Mouse (Mus musculus): Measurements from ENCODE around the gene Fam131c.

Fam131c gene

GRCm38 (mm10) chr4:141367997-141368791 lies at the start of gene Fam131c:
Fam131c (plus strand) TSS chr4:141368220.
- CTCF ChIA-PET, result interaction anchor here (0.6 to 0.7 kb wide), 3 partner anchors 26 to 233 kb away, joined by 3 to 4 read pairs (median 3); no protein-coding TSS in a partner anchor

GRCm38 (mm10) chr4:141322526-141322925 lies 45.5 kb upstream of the Fam131c start:
- CTCF ChIA-PET, result interaction anchor here (0.6 kb wide), 1 partner anchor 20 kb away, joined by 4 read pairs; no protein-coding TSS in a partner anchor

- CTCF ChIA-PET, result interaction anchor here (0.6 kb wide), 1 partner anchor 63 kb away, joined by 7 read pairs; no protein-coding TSS in a partner anchor
Measured at GRCm38 (mm10) chr4:141324771-141325191, 43.2 kb upstream of the Fam131c start.

GRCm38 (mm10) chr4:141325636-141326035 lies 42.4 kb upstream of the Fam131c start:
- CTCF ChIA-PET, result no interaction called here

- CTCF ChIA-PET, result no interaction called here
Measured at GRCm38 (mm10) chr4:141327075-141327474, 40.9 kb upstream of the Fam131c start.

GRCm38 (mm10) chr4:141328742-141329141 lies 39.3 kb upstream of the Fam131c start:
- CTCF ChIA-PET, result no interaction called here

- CTCF ChIA-PET, result no interaction called here
Measured at GRCm38 (mm10) chr4:141329968-141330367, 38.1 kb upstream of the Fam131c start.

GRCm38 (mm10) chr4:141331446-141331845 lies 36.6 kb upstream of the Fam131c start:
- CTCF ChIA-PET, result no interaction called here

GRCm38 (mm10) chr4:141332258-141332657 lies 35.8 kb upstream of the Fam131c start:
- CTCF ChIA-PET, result no interaction called here

GRCm38 (mm10) chr4:141334695-141335094 lies 33.3 kb upstream of the Fam131c start:
- CTCF ChIA-PET, result no interaction called here

GRCm38 (mm10) chr4:141335263-141335796 lies 32.7 kb upstream of the Fam131c start:
- CTCF ChIA-PET, result interaction anchor here (0.5 kb wide), 1 partner anchor 245 kb away, joined by 3 read pairs; no protein-coding TSS in a partner anchor

DNA sequence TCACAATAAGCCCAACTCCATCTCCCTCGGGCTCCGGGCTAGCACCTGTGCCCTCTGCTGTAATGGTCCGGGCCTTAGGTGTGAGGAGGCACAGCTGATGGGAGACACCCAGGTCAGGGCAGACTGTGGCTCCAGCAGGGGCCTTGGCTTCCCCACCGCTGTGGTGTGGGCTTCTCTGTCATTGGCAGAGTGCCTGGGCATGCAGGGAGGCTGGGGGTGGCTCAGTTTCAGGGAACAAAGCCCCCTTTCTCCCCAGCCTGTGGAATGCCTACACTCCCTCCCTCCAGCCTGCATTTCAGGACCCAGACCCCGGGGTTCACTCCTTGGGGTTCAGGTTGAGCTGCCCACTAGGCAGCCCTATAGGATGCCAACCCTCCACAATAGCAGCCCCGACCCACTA lies 31.8 kb upstream of the Fam131c start:
- CTCF ChIA-PET, result no interaction called here

DNA sequence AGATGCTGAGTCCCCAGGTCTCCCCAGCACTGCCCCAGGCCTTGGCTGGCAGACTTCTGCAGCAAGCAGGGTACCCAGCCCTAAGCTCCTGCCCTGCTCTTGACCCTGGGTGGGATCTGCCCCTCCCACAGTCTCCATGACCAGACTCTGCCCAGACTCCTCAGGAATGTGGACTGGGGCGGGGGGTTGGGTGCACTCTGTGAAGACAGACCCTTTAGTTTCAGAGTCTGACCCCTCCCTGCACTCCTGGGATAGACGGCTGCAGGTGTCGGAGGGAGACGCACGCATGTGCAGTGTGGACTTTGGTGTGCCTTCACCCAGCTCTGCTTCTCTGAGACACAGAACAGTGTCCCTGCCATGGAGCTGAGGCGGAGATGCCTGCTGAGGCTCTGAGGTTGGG lies 30.0 kb upstream of the Fam131c start:
- CTCF ChIA-PET, result no interaction called here

- CTCF ChIA-PET, result no interaction called here
Measured at GRCm38 (mm10) chr4:141338853-141339252, 29.2 kb upstream of the Fam131c start.

DNA sequence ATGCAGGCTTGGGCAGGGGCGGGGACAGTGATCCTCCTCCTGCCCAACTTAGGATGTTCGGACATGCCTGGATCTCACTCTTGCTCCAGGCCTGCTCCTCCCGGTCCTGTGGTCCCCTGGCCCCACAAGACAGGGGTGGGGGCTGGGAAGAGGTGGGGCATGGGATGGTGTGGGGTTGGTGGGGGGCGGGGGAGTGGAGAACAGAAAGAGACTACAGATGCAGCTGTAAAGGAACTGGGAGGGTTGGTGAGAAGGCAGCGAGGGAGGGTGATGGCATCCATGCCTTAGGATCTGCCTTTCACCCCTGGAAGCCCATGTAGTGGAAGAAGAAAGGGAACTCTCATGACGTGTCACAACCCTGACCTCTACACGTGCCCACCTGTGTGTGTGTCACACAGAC lies 26.5 kb upstream of the Fam131c start:
- CTCF ChIA-PET, result no interaction called here

DNA sequence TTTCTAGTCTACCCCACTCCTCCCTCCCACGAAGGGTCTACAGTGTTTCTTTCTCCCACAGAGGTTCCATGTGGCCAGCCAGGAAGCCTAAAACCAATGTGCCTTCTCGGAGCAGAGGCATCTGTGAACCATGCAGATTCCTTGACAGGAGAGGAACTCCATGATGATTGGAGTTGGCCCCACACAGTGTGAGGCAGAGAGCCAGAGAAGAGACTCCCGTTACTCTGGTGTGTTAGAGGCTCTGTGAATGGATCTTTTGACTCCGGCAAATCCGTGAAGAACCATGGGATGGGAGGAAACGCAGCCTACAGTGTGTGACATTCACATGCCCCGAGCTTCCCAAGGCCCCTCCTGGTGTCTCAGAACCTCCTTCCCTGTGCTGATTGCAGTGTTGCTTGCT lies 24.5 kb upstream of the Fam131c start:
- CTCF ChIA-PET, result no interaction called here

GRCm38 (mm10) chr4:141345219-141345618 lies 22.8 kb upstream of the Fam131c start:
- CTCF ChIA-PET, result no interaction called here

- CTCF ChIA-PET, result no interaction called here
Measured at GRCm38 (mm10) chr4:141347365-141347797, 20.6 kb upstream of the Fam131c start.

DNA sequence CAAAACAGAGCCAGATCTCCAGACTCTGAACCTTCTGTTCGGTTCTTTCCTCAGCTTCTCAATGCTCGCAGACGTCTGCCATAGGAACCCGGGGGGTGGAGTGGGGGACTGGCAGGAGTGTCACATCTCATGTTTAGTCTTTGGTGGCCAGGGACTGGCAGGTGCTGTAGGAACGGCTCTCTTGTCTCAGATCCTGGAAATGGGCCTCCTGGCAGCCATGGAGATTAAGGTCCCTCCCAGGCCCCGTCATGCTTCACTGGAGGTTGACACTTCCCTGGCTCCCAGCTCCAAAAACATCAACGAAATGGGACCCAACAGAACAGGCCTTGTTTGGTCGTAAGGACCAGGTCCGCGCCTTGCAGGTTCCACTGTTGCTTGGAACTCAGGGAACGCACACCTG lies 19.4 kb upstream of the Fam131c start:
- CTCF ChIA-PET, result no interaction called here

DNA sequence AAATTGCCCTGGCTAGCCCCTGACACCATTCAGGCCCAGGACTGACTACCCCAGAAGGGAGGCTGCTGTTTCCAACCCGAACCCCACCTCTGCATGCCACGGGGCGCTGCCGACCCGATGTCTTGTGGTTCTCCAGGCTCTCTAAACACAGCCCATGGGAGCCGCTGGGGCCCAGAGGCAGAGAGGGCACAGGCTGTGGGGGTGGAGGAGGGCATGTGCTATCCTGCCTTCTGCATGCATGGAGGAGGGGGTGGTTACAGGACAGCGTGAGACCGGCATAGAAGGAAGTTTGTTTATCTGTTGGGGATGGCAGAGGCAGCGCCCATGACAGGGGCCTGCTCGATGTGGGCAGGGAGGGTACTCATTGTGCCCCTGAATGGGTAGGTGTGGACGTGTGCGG lies 18.0 kb upstream of the Fam131c start:
- CTCF ChIA-PET, result no interaction called here

DNA sequence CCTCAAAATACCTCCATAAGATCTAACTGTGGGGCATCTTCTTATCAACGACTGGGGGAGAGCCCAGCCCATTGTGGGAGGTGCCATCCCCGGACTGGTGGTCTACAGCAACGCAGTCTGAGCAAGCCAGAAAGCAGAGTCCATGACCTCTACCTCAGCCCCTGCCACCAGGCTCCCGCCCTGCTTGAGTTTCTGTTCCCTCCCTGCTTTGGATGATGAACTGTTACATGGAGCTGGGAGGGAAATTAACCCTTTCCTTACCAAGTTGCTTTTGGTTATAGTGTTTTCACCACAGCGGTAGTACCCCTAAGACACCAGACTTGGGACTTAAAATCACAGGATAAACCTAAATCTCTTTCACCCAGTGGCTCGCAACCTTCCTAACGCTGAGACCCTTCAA lies 16.0 kb upstream of the Fam131c start:
- CTCF ChIA-PET, result no interaction called here

- CTCF ChIA-PET, result no interaction called here
Measured at GRCm38 (mm10) chr4:141352986-141353385, 15.0 kb upstream of the Fam131c start.

- CTCF ChIA-PET, result interaction anchor here (0.6 kb wide), 1 partner anchor 62 kb away, joined by 3 read pairs; no protein-coding TSS in a partner anchor
Measured at GRCm38 (mm10) chr4:141353868-141354267, 14.2 kb upstream of the Fam131c start.
